8 mouse cellular contexts compared by ENCODE assay signal in the genomic region with DNA sequence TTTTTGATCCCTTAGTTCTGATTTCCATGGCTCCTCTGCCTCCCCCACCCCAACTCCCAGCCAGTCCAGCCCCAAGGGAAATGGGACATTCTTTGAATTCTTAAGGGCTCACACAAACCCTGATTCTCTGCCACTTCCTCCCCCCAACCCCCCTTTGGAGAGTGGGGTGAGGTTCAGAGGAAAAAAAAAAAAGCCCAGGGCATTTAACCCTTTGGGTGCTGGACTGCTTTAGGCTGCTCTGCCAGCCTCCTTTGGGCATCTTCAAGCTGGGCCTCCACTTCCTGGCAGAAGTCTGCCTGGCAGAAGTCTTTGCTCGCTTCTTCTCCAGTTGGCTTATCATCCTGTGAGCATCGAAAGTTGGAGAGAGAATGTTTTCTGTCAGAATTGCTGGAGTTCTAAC. TPM values are rescaled to one million over a fixed set of nuclear protein-coding genes. Genes with fewer than 3 reads are reported as not detected.
DNase-seq lines count a peak whose midpoint lies in the region; ATAC-seq and TF ChIP-seq lines count a peak whose summit lies in the region.

No protein-coding gene starts in this region.

- no peaks in the 10 kb centered on the region for H3K27me3 ChIP-seq in embryonic facial prominence, embryonic 12.5 days
- H3K27me3 ChIP-seq in hindbrain, embryonic 16.5 days (replicated peaks; ENCODE audit: control insufficient read depth, insufficient read depth, low read length), result no peaks in the 10 kb centered on the region
- no peaks in the 10 kb centered on the region for H3K27me3 ChIP-seq in lung, embryonic 14.5 days (ENCODE audit: insufficient read depth, low read length)

- no peak for TF ChIP-seq CTCF in layer of hippocampus, adult 2 months (conservative IDR thresholded peaks at IDR 0.05)
- no peak for TF ChIP-seq CTCF in lung, embryonic 14.5 days (IDR thresholded peaks at IDR 0.05; ENCODE audit: low read depth)

- peaks cover 92% of the 10 kb centered on the region for H3K4me1 ChIP-seq in embryonic facial prominence, embryonic 12.5 days
- H3K4me1 ChIP-seq in hindbrain, embryonic 16.5 days (ENCODE audit: control insufficient read depth, insufficient read depth, low read depth, low read length), result peaks cover 85% of the 10 kb centered on the region
- peaks cover 86% of the 10 kb centered on the region for H3K4me1 ChIP-seq in lung, embryonic 14.5 days (ENCODE audit: insufficient read depth)

- H3K27ac ChIP-seq in layer of hippocampus, adult 2 months, result peak overlapping the region; percentile 62; the same call in 1 of the 2 replicates
- peak overlapping the region; percentile 65 for H3K27ac ChIP-seq in embryonic facial prominence, embryonic 12.5 days
- H3K27ac ChIP-seq in hindbrain, embryonic 16.5 days (ENCODE audit: low read depth, low read length), result peak overlapping the region; percentile 37; the same call in 1 of the 2 replicates
- peak overlapping the region; percentile 88 for H3K27ac ChIP-seq in lung, embryonic 14.5 days (ENCODE audit: low read depth)

- H3K9ac ChIP-seq in embryonic facial prominence, embryonic 12.5 days, result no peak overlapping the region
- no peak overlapping the region for H3K9ac ChIP-seq in hindbrain, embryonic 16.5 days (ENCODE audit: low read depth, low read length)
- H3K9ac ChIP-seq in lung, embryonic 14.5 days, result peak overlapping the region; percentile 16; the same call in 1 of the 2 replicates

- H3K36me3 ChIP-seq in embryonic facial prominence, embryonic 12.5 days, result peaks cover 23% of the 10 kb centered on the region
- H3K36me3 ChIP-seq in hindbrain, embryonic 16.5 days (ENCODE audit: control insufficient read depth, insufficient read depth, low read length), result peaks cover 13% of the 10 kb centered on the region
- H3K36me3 ChIP-seq in lung, embryonic 14.5 days (ENCODE audit: insufficient read depth), result peaks cover 49% of the 10 kb centered on the region

- H3K9me3 ChIP-seq in embryonic facial prominence, embryonic 12.5 days, result no peaks in the 10 kb centered on the region
- H3K9me3 ChIP-seq in hindbrain, embryonic 16.5 days (ENCODE audit: control insufficient read depth, low read length), result no peaks in the 10 kb centered on the region
- H3K9me3 ChIP-seq in lung, embryonic 14.5 days (ENCODE audit: low read depth, low read length), result no peaks in the 10 kb centered on the region

- DNase-seq in layer of hippocampus, adult 2 months (ENCODE audit: low spot score in 2 of 2), result no peak
- no peak for DNase-seq in layer of hippocampus, postnatal 36 days
- peak; percentile 85 for DNase-seq in lung, embryonic 14.5 days
- DNase-seq in thymus, postnatal 25 days, result peak; percentile 66
- no peak for DNase-seq in layer of hippocampus, postnatal 14 days (ENCODE audit: low spot score in 2 of 2)

- H3K4me3 ChIP-seq in layer of hippocampus, adult 2 months, result no peak overlapping the region
- H3K4me3 ChIP-seq in embryonic facial prominence, embryonic 12.5 days, result no peak overlapping the region
- no peak overlapping the region for H3K4me3 ChIP-seq in hindbrain, embryonic 16.5 days (ENCODE audit: low read length)
- no peak overlapping the region for H3K4me3 ChIP-seq in lung, embryonic 14.5 days (ENCODE audit: low read depth, low read length)

- no peak for ATAC-seq in embryonic facial prominence, embryonic 12.5 days (ENCODE audit: insufficient number of reproducible peaks, insufficient read depth, low FRiP score, low TSS enrichment)
- no peak for ATAC-seq in hindbrain, embryonic 16.5 days
- ATAC-seq in lung, embryonic 14.5 days (ENCODE audit: insufficient read depth), result no peak
- ATAC-seq in megakaryocyte-erythroid progenitor cell, adult 5-6 weeks (replicated peaks; ENCODE audit: low FRiP score, low TSS enrichment, poor library complexity, severe bottlenecking), result no peak

- peak overlapping the region; percentile 14; the same call in 1 of the 2 replicates for H3K4me2 ChIP-seq in embryonic facial prominence, embryonic 12.5 days (replicated peaks)
- H3K4me2 ChIP-seq in hindbrain, embryonic 16.5 days (ENCODE audit: low read length), result no peak overlapping the region
- H3K4me2 ChIP-seq in lung, embryonic 14.5 days, result peak overlapping the region; percentile 44

- WGBS in embryonic facial prominence, embryonic 12.5 days, result 37% methylated on average over 2 of the region's 2 CpGs
- 63% methylated on average over 2 of the region's 2 CpGs for WGBS in hindbrain, embryonic 16.5 days
- 24% methylated on average over 2 of the region's 2 CpGs for WGBS in lung, embryonic 14.5 days

RNA-seq across cellular contexts. Expression of gene Lasp1, which starts 9.3 kb away (rescaled TPM):
- 10 to 100 TPM; 88.1 to 91.4 TPM for total RNA-seq in layer of hippocampus, adult 2 months (2021)
- total RNA-seq in layer of hippocampus, postnatal 36 days (2021), result 10 to 100 TPM; 98.0 to 98.2 TPM
- polyA plus RNA-seq in embryonic facial prominence, embryonic 12.5 days (2016; fragmentation: Nextera tagmentation; extraction: Ambion mirVana), result 117 and 125 TPM in 2 replicates
- 176 and 191 TPM in 2 replicates for polyA plus RNA-seq in hindbrain, embryonic 16.5 days (2015; fragmentation: Nextera tagmentation; extraction: Ambion mirVana)
- 110 and 123 TPM in 2 replicates for polyA plus RNA-seq in lung, embryonic 14.5 days (2014; fragmentation: Nextera tagmentation; extraction: Ambion mirVana)
- total RNA-seq in layer of hippocampus, postnatal 14 days (2021), result 100 to 1,000 TPM; 114 to 123 TPM
- 15.7 and 20.4 TPM in 2 replicates for total RNA-seq in megakaryocyte-erythroid progenitor cell, adult 5-6 weeks (2014; fragmentation: Nextera tagmentation)
- total RNA-seq in megakaryocyte-erythroid progenitor cell, adult 5-6 weeks (2017), result 56.3 and 63.5 TPM in 2 replicates

RNA-seq across cellular contexts. Expression of gene Rpl23, which starts 25.9 kb away (rescaled TPM):
- 100 to 1,000 TPM; 361 to 374 TPM for total RNA-seq in layer of hippocampus, adult 2 months (2021)
- total RNA-seq in layer of hippocampus, postnatal 36 days (2021), result 100 to 1,000 TPM; 355 TPM
- polyA plus RNA-seq in embryonic facial prominence, embryonic 12.5 days (2016; fragmentation: Nextera tagmentation; extraction: Ambion mirVana), result 474 and 481 TPM in 2 replicates
- 252 and 268 TPM in 2 replicates for polyA plus RNA-seq in hindbrain, embryonic 16.5 days (2015; fragmentation: Nextera tagmentation; extraction: Ambion mirVana)
- polyA plus RNA-seq in lung, embryonic 14.5 days (2014; fragmentation: Nextera tagmentation; extraction: Ambion mirVana), result 663 and 721 TPM in 2 replicates
- 100 to 1,000 TPM; 372 to 419 TPM for total RNA-seq in layer of hippocampus, postnatal 14 days (2021)
- total RNA-seq in megakaryocyte-erythroid progenitor cell, adult 5-6 weeks (2014; fragmentation: Nextera tagmentation), result 2,091 and 2,156 TPM in 2 replicates
- total RNA-seq in megakaryocyte-erythroid progenitor cell, adult 5-6 weeks (2017), result 1,518 and 2,802 TPM in 2 replicates

RNA-seq across cellular contexts. Expression of gene 1700001P01Rik, which starts 32.4 kb away (rescaled TPM):
- total RNA-seq in layer of hippocampus, adult 2 months (2021), result 1 to 10 TPM; 1.3 to 2.4 TPM
- 1 to 10 TPM in 1 of 2 experiments, under 1 TPM in 1; 0.60 to 1.3 TPM for total RNA-seq in layer of hippocampus, postnatal 36 days (2021)
- 0.39 TPM in 1 of 2 replicates, not detected in the other for polyA plus RNA-seq in embryonic facial prominence, embryonic 12.5 days (2016; fragmentation: Nextera tagmentation; extraction: Ambion mirVana)
- 0.44 and 0.91 TPM in 2 replicates for polyA plus RNA-seq in hindbrain, embryonic 16.5 days (2015; fragmentation: Nextera tagmentation; extraction: Ambion mirVana)
- 0.32 TPM in 1 of 2 replicates, not detected in the other for polyA plus RNA-seq in lung, embryonic 14.5 days (2014; fragmentation: Nextera tagmentation; extraction: Ambion mirVana)
- 1 to 10 TPM in 1 of 2 experiments, under 1 TPM in 1; 0.58 to 2.0 TPM for total RNA-seq in layer of hippocampus, postnatal 14 days (2021)
- 0.89 TPM in 1 of 2 replicates, not detected in the other for total RNA-seq in megakaryocyte-erythroid progenitor cell, adult 5-6 weeks (2014; fragmentation: Nextera tagmentation)
- 2.4 TPM in 1 of 2 replicates, not detected in the other for total RNA-seq in megakaryocyte-erythroid progenitor cell, adult 5-6 weeks (2017)

RNA-seq across cellular contexts. Expression of gene B230217C12Rik, which starts 32.5 kb away (rescaled TPM):
- total RNA-seq in layer of hippocampus, adult 2 months (2021), result 10 to 100 TPM; 67.8 to 72.6 TPM
- total RNA-seq in layer of hippocampus, postnatal 36 days (2021), result 10 to 100 TPM; 67.5 to 68.4 TPM
- polyA plus RNA-seq in embryonic facial prominence, embryonic 12.5 days (2016; fragmentation: Nextera tagmentation; extraction: Ambion mirVana), result 11.3 and 12.4 TPM in 2 replicates
- 38.2 and 40.7 TPM in 2 replicates for polyA plus RNA-seq in hindbrain, embryonic 16.5 days (2015; fragmentation: Nextera tagmentation; extraction: Ambion mirVana)
- 6.1 and 6.8 TPM in 2 replicates for polyA plus RNA-seq in lung, embryonic 14.5 days (2014; fragmentation: Nextera tagmentation; extraction: Ambion mirVana)
- total RNA-seq in layer of hippocampus, postnatal 14 days (2021), result 10 to 100 TPM; 44.2 to 49.6 TPM
- 0.45 and 1.7 TPM in 2 replicates for total RNA-seq in megakaryocyte-erythroid progenitor cell, adult 5-6 weeks (2014; fragmentation: Nextera tagmentation)
- total RNA-seq in megakaryocyte-erythroid progenitor cell, adult 5-6 weeks (2017), result 0.91 TPM in 1 of 2 replicates, not detected in the other

RNA-seq across cellular contexts. Expression of gene Cwc25, which starts 41.7 kb away (rescaled TPM):
- 10 to 100 TPM; 20.1 to 20.6 TPM for total RNA-seq in layer of hippocampus, adult 2 months (2021)
- total RNA-seq in layer of hippocampus, postnatal 36 days (2021), result 10 to 100 TPM; 19.5 to 19.8 TPM
- 23.1 and 24.8 TPM in 2 replicates for polyA plus RNA-seq in embryonic facial prominence, embryonic 12.5 days (2016; fragmentation: Nextera tagmentation; extraction: Ambion mirVana)
- 14.1 and 16.2 TPM in 2 replicates for polyA plus RNA-seq in hindbrain, embryonic 16.5 days (2015; fragmentation: Nextera tagmentation; extraction: Ambion mirVana)
- 13.3 and 14.2 TPM in 2 replicates for polyA plus RNA-seq in lung, embryonic 14.5 days (2014; fragmentation: Nextera tagmentation; extraction: Ambion mirVana)
- total RNA-seq in layer of hippocampus, postnatal 14 days (2021), result 10 to 100 TPM; 21.3 to 21.4 TPM
- total RNA-seq in megakaryocyte-erythroid progenitor cell, adult 5-6 weeks (2014; fragmentation: Nextera tagmentation), result 17.7 and 18.9 TPM in 2 replicates
- total RNA-seq in megakaryocyte-erythroid progenitor cell, adult 5-6 weeks (2017), result 20.4 and 23.3 TPM in 2 replicates

Comparison
In these comparisons a context has a peak if more than half of its experiments do, and no peak if none do; other contexts are left out.
1. DNase-seq: peak in lung, embryonic 14.5 days (single experiment) and thymus, postnatal 25 days (single experiment); none in layer of hippocampus, adult 2 months (0 of 2), layer of hippocampus, postnatal 36 days (0 of 2) and layer of hippocampus, postnatal 14 days (0 of 2).
2. H3K27ac ChIP-seq: peak in every context shown above with its lines; median percentile 88 in lung, embryonic 14.5 days; 65 in embryonic facial prominence, embryonic 12.5 days; 62 in layer of hippocampus, adult 2 months; 37 in hindbrain, embryonic 16.5 days.